Mouse (Mus musculus): Measurements from ENCODE around the gene Phlda2. TPM values are rescaled to one million over a fixed set of nuclear protein-coding genes. Genes with fewer than 3 reads are reported as not detected.

Phlda2 gene
- total and polyA plus RNA-seq, 3 experiments = not detected

- Histone ChIP-seq H3K79me2 (replicated peaks; ENCODE audit: control insufficient read depth, extremely low read depth, insufficient read depth, poor library complexity, severe bottlenecking) (peaks cover 14% of the 10 kb centered on the region), H3K9ac (ENCODE audit: insufficient read depth, low read depth) (no peak overlapping the region), H3K9me3 (replicated peaks; ENCODE audit: low read length) (no peaks in the 10 kb centered on the region), H3K36me3 (replicated peaks in 1 of 2; ENCODE audit: control insufficient read depth in 1 of 2, insufficient read depth in 1 of 2, low read length in 1 of 2) (peaks cover 90 to 99% of the 10 kb centered on the region in 2 experiments), H3K4me1 (ENCODE audit: control insufficient read depth in 1 of 2, insufficient read depth in 2 of 2) (no peaks in the 10 kb centered on the region), H3K4me3 (replicated peaks in 1 of 3; ENCODE audit: low read depth in 2 of 3, low read length in 2 of 3, poor library complexity in 1 of 3) (no peak overlapping the region), H3K4me2 (ENCODE audit: insufficient read depth, low read depth, poor library complexity, severe bottlenecking) (no peak overlapping the region), H3K27me3 (replicated peaks) (no peaks in the 10 kb centered on the region), H3K27ac (ENCODE audit: insufficient read depth, low read depth) (no peak overlapping the region)
- TF ChIP-seq HCFC1 (IDR thresholded peaks at IDR 0.05; ENCODE audit: low read depth, low read length) (no peak), RAD21 (IDR thresholded peaks at IDR 0.05; ENCODE audit: low read depth, low read length) (no peak), E2F4 (IDR thresholded peaks at IDR 0.05; ENCODE audit: insufficient replicate concordance, low read depth, low read length) (no peak), ZNF384 (IDR thresholded peaks at IDR 0.05; ENCODE audit: low read depth, low read length) (no peak), CTCF (conservative IDR thresholded peaks at IDR 0.05 in 1 of 2, IDR thresholded peaks at IDR 0.05 in 1 of 2; ENCODE audit: low read depth in 2 of 2, low read length in 2 of 2) (no peak), USF2 (conservative IDR thresholded peaks at IDR 0.05; ENCODE audit: low read depth, low read length) (no peak), NRF1 (IDR thresholded peaks at IDR 0.05; ENCODE audit: low read depth, low read length) (no peak), MYC (IDR thresholded peaks at IDR 0.05; ENCODE audit: low read depth, low read length) (no peak), JUN (IDR thresholded peaks at IDR 0.05; ENCODE audit: insufficient read depth, low read depth, low read length) (no peak), PAX5 (IDR thresholded peaks at IDR 0.05; ENCODE audit: low read length) (no peak), GABPA (IDR thresholded peaks at IDR 0.05; ENCODE audit: insufficient replicate concordance, low read depth, low read length) (no peak), ETS1 (conservative IDR thresholded peaks at IDR 0.05; ENCODE audit: low read depth, low read length) (no peak), USF1 (IDR thresholded peaks at IDR 0.05; ENCODE audit: low read depth, low read length) (no peak)
- dilution Hi-C loops (cut with MboI; ENCODE audit: extremely low pct_ligation_motif_present, extremely low pct_unique_long_range_greater_than_20kb, low sequenced_read_pairs) (no loop called here), in situ Hi-C loops (cut with MboI; ENCODE audit: low pct_ligation_motif_present, low pct_unique_long_range_greater_than_20kb, low sequenced_read_pairs) (no loop called here)
- no peak for DNase-seq (ENCODE audit: extremely low read depth)
Observed at GRCm38 (mm10) chr7:143532410-143532809, 29.5 kb upstream of the Phlda2 start.

- Histone ChIP-seq H3K27me3 (replicated peaks) (no peaks in the 10 kb centered on the region), H3K27ac (ENCODE audit: insufficient read depth, low read depth) (no peak overlapping the region), H3K4me1 (ENCODE audit: control insufficient read depth in 1 of 2, insufficient read depth in 2 of 2) (no peaks in the 10 kb centered on the region), H3K9ac (ENCODE audit: insufficient read depth, low read depth) (no peak overlapping the region), H3K79me2 (replicated peaks; ENCODE audit: control insufficient read depth, extremely low read depth, insufficient read depth, poor library complexity, severe bottlenecking) (no peaks in the 10 kb centered on the region), H3K4me3 (replicated peaks in 1 of 3; ENCODE audit: low read depth in 2 of 3, low read length in 2 of 3, poor library complexity in 1 of 3) (no peak overlapping the region), H3K36me3 (replicated peaks in 1 of 2; ENCODE audit: control insufficient read depth in 1 of 2, insufficient read depth in 1 of 2, low read length in 1 of 2) (peaks cover 85 to 97% of the 10 kb centered on the region in 2 experiments), H3K9me3 (replicated peaks; ENCODE audit: low read length) (no peaks in the 10 kb centered on the region), H3K4me2 (ENCODE audit: insufficient read depth, low read depth, poor library complexity, severe bottlenecking) (no peak overlapping the region)
- TF ChIP-seq TCF12 (IDR thresholded peaks at IDR 0.05; ENCODE audit: low read depth, low read length) (no peak), MAZ (IDR thresholded peaks at IDR 0.05; ENCODE audit: low read depth, low read length) (no peak)
- in situ Hi-C loops (cut with MboI; ENCODE audit: low pct_ligation_motif_present, low pct_unique_long_range_greater_than_20kb, low sequenced_read_pairs) (no loop called here), dilution Hi-C loops (cut with MboI; ENCODE audit: extremely low pct_ligation_motif_present, extremely low pct_unique_long_range_greater_than_20kb, low sequenced_read_pairs) (no loop called here)
- DNase-seq (ENCODE audit: extremely low read depth) = no peak
Observed at GRCm38 (mm10) chr7:143519333-143519732, 16.4 kb upstream of the Phlda2 start.

Data from CH12.LX (cell line).